Mouse (Mus musculus) brain, adult 2 months (tissue): ENCODE results near the gene Fn3k.

Experiments used
- DNase-seq: peaks from one replicate; pipeline ENCODE4 v3.0.0; 2011; ENCODE audit warnings: low read depth, low spot score

Gene Fn3k

DNA sequence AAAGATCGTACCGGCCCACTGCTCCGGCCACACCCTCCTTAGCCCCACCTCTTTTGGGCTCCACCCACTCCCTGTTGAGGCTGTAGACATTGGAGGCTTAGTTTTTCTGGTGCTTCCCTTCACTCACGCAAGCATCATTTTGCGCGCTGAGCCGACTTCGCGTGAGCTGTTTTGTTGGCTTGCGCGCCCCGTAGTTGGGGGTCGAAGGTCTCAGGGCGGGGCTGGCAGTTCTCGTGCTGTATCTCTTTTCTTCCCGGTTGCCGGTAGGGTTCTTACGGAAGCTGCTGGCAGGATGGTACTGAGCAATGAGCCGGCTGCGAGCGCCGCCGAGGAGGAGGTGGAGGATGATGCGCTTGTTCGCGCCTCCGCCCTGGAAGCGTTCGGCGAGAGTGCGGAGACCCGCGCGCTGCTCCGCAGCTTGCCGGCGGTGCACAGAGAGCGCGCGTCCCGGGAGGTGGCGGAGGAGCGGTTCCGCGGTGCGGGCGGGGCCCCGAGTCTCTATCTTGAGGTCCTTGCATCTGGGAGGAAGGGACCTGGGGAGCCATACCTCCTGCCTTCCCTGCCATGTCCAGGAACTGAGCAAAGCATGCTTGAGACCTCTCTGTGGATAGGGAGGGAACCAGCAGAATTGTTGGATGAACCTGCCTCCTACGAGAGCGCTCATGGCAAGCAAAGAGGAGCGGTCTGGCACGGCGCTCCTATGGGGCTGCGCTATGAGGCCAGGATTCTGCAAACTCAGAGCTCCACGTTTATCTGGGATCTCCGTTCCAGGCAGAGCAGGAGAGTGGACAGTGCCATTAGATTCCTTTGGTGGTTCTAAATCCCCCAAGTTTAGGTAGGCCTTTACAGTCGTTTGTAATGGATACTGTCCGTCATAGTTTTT lies 17.3 kb downstream of the Fn3k start, which contains the start of gene Tbcd:
TSS of gene Tbcd (plus strand) at position 197 of the 883 bp plus-strand sequence.
- peak; percentile 98 for DNase-seq

DNA sequence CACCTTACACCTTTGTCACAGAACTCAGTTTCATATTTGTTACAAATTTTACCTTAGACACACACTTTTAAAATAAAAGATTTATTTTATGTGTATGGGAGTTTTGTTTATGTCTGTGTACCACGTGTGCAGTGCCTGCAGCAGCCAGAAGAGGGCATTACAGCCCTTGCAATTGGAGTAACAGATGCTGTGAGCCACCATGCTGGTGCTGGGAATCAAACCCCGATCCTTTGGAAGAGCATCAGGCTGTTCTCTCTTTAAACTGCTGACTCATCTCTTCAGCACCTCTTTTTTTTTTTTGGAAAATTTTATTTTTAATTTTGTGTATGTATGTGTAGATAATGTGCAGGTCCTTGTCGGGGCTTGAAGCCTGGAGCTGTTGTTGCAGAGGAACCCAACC lies 23.2 kb downstream of the Fn3k start:
- no peak for DNase-seq

DNA sequence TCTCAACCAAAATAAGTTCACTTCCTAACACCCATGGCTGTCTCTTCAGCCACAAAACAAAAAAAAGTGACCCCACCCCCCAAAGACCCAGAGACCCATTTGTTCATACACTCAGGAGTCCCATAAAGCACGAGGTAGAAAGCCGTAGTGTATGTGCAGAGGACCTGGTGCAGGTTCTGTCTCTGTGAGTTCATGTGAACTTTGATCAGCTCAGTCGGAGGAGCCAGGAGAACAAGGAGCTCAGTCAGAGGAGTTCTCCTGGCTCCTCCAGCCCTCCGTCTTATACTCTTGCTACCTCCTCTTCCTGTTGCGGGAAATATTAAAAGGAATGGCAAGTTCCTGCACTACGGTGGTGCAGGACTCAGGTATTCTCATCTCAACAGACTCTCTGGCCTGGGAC lies 32.7 kb downstream of the Fn3k start:
- DNase-seq, result no peak

DNA sequence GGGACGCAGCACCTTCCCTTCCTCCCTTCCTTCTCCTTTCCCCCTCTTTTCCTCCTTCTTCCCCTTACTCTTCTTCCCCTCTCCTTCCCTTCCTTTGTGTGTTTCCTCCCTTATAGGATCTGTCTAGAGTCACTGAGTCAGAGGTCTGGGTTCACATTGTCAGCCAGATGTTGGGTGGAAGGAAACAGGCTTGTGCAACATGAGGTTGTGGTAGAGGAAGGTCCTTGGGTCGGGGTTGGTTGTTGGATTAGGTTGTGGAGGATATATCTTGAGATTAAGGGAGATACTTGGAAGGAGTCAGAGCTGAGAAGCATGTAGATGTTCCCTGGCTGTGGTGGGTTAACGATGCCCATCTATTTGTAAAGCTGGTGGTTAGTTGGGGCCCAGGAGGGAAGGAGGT lies 40.1 kb downstream of the Fn3k start:
- DNase-seq, result no peak

DNA sequence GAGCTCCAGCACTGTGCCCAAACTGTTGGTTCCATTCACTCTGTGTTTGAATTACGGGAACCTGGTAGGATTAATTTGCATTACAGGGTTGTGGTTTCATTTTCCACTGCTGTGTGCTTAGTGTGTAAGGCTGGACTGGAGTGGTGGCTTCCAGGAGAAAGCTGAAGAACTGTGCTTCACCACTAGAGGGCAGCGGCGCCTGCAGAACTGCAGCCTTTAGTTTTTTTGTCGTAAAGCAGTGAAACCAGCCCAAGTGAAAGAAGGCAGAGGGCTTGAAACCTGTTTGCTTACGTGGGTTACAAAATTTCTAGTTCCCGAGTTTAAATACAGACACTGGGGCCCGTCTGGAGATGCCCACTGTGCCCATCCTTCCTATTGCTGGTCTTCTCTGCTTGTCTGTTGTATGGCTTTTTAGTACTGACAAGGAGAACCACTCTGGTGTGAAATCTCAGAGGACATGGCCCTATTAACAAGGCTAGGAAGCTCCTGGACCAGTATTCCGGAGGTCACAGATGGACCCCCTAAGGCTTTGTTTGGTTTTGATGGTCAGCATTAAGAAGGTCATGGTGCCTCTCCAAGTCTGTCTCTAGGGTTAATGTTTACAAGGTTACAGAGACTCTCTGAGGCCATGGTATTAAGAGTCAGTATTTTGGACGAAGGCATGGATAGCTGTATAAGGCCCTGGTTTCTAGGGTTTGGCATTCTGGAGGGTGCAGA lies 41.1 kb downstream of the Fn3k start:
- DNase-seq, result peak; percentile 78

DNA sequence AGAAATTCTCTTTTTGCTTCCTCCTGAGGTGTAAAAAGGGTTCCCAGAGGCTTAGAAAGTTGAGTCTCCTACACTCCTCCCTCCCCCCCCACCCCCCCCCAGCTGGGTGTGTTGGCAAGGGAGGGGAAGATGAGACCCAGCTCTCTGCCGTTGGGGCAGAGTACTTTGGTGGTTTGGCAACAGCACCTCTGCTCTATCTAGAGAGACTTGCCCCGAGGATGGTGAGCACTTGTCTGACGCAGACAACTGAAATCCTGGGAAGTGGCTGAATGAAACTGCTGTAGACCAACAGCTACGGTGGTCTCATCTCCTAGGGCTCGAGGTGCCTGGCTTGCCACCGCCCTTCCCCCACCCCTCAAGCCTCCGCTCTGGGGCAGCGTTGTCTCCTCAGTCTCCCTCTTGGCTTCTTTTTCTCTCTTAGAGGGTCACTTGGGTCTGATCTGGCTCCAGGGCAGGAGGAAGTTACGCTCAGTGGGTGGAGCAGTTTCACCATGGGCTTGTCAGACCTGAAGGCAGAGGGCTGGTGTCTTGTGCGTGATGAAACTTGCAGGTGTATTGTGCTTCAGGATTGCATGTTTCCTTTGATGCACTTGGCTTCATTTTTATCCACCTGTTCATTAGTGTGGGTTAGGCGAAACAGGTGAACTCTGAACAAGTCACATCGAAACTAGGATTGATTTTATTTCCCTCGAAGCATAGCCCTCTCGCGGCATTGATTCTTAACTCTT lies 44.9 kb downstream of the Fn3k start:
- no peak for DNase-seq

DNA sequence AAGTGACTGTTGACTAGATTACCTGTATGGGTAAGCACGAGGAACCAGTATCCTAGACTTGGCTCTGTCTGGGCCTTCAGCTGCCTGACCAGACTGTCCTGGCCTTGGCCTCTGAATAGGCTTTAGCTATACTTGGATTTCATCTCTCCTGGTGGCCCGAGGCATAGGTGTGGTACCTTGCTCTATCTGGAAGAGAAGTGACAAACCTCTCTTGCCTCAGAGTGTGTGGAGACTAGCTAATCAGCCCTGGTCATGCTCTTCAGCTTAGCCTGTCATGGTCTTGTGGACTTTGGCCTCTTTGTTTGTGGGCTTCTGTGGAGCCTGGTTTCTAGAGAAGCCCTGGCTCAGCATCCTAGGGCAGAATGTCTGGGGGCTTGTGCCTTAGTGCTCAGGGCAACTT lies 46.4 kb downstream of the Fn3k start:
- no peak for DNase-seq

DNA sequence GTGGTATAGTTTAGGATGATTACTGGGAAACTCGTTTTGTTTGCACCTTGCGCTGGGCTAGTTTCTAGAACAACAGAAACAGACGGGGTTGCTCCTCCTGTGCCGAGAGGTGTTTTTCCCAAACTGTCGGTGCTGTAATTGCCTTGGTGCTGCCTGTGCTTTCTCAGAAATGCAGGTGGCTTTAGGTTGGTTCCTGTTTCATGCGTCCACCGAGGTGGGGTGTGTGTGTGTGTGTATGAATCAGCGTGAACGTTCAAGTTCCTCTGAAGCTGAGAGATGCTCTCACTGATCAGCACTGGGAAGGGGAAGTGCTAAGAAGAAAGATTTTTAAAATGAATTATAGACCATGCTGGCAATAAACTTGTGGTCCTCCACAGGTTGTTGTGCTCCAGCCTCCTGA lies 51.2 kb downstream of the Fn3k start:
- DNase-seq, result no peak

DNA sequence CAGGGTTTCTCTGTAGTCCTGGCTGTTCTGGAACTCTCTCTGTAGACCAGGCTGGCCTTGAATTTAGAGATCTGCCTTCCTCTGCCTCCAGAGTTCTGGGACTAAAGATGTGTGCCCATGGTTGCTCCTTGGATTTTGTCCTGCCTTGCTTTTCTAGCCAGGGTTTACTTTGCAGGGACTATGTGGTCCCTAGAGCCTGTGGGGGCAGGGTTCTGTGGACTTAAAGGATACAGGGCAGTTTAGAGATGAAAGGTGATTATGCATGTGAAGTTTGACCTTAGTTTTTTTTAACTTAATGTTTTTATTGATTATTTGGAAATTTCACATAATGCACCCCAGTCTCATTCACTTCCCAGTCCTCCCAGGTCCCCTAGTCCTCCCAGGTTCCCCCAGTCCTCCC lies 55.9 kb downstream of the Fn3k start:
- no peak for DNase-seq
